Comparison of ENCODE assay signal across 10 mouse cellular contexts in the genomic region with DNA sequence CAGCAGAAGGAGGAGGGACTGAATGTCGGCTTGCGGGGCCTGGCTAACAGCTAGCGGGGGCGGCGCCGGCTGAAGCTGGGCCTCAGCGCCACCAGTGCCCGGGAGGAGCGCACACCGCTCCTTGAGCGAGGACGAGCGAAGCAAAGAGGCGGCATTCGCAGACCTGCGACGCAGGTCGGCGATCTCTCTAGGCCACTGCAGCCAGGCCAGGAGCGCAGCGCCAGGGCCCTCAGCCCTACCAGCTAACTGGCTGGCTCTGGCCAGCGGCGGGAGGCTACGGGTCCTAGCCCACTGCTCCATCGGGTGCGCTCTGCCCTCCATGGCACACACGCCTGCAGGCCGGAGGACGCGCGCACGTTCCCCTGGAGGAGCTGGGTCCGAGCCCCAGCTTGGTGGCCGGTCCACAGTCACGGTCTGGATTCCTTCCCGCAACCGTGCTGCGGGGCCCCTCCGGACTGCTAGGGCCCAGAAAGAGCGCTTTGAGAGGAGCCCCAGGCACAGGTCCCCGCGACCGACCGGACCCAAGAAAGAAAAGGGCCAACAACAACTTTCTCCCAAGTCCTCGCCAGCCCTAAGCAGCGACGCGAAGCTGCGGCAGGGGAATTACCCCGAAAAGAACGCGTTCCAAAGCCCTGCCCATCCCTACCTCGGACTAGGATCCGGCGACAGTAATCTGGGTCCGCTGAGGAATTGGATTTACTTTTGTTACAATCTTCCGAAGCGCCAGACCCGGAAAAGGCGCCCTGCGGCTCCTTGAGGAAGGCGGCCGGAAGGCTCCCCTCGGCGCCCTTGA. TPM values are rescaled to one million over a fixed set of nuclear protein-coding genes. Genes with fewer than 3 reads are reported as not detected.
DNase-seq lines count a peak whose midpoint lies in the region; ATAC-seq lines count a peak whose summit lies in the region.
"Had no signal": no experiment of that assay in that cellular context is flagged by ENCODE, and none has a peak within 500 bp of the region (broad histone marks: within the 10 kb centered on the region; RNA-seq: fewer than 3 reads in every experiment).

No protein-coding gene starts in this region.

- peaks cover 24% of the 10 kb centered on the region for H3K4me1 ChIP-seq in heart, embryonic 11.5 days (ENCODE audit: control insufficient read depth, insufficient read depth, low read length)
- H3K4me1 ChIP-seq in brown adipose tissue, adult 24 weeks (ENCODE audit: control insufficient read depth, insufficient read depth, insufficient read length, low read length) = peaks cover 7% of the 10 kb centered on the region; the same call in 1 of the 2 replicates
- peaks cover 9% of the 10 kb centered on the region for H3K4me1 ChIP-seq in hindbrain, embryonic 11.5 days (replicated peaks; ENCODE audit: control insufficient read depth, insufficient read depth, low read length)
- peaks cover 39% of the 10 kb centered on the region for H3K4me1 ChIP-seq in midbrain, embryonic 13.5 days (replicated peaks)

- H3K27me3 ChIP-seq in heart, embryonic 11.5 days (ENCODE audit: control insufficient read depth, insufficient read depth, low read length) = peaks cover 99% of the 10 kb centered on the region
- peaks cover 98% of the 10 kb centered on the region for H3K27me3 ChIP-seq in hindbrain, embryonic 11.5 days (ENCODE audit: control insufficient read depth, insufficient read depth, low read length)
- H3K27me3 ChIP-seq in midbrain, embryonic 13.5 days = peaks cover 98% of the 10 kb centered on the region

- peak overlapping the region; percentile 67 for H3K4me2 ChIP-seq in heart, embryonic 11.5 days
- H3K4me2 ChIP-seq in hindbrain, embryonic 11.5 days (replicated peaks; ENCODE audit: low read depth, low read length) = 0 out of 2 replicates have a peak overlapping the region, but pooled peaks have one; percentile 18
- peak overlapping the region; percentile 39 for H3K4me2 ChIP-seq in midbrain, embryonic 13.5 days (replicated peaks)

- ATAC-seq in heart, embryonic 11.5 days (replicated peaks; ENCODE audit: insufficient number of reproducible peaks, low FRiP score, low TSS enrichment) = no peak
- no peak for ATAC-seq in hindbrain, embryonic 11.5 days (ENCODE audit: low FRiP score)
- no peak for ATAC-seq in midbrain, embryonic 13.5 days

- no peaks in the 10 kb centered on the region for H3K9me3 ChIP-seq in heart, embryonic 11.5 days (replicated peaks; ENCODE audit: control insufficient read depth, low read length)
- no peaks in the 10 kb centered on the region for H3K9me3 ChIP-seq in hindbrain, embryonic 11.5 days (ENCODE audit: control insufficient read depth, low read length)
- H3K9me3 ChIP-seq in midbrain, embryonic 13.5 days = no peaks in the 10 kb centered on the region

- 1% methylated on average over 65 of the region's 65 CpGs for WGBS in heart, embryonic 11.5 days (ENCODE audit: insufficient replicate concordance)
- under 1% methylated on average over 65 of the region's 65 CpGs for WGBS in hindbrain, embryonic 11.5 days
- under 1% methylated on average over 65 of the region's 65 CpGs for WGBS in midbrain, embryonic 13.5 days

- no peak overlapping the region for H3K9ac ChIP-seq in heart, embryonic 11.5 days (ENCODE audit: low read depth, low read length)
- H3K9ac ChIP-seq in hindbrain, embryonic 11.5 days (ENCODE audit: low read depth, low read length) = no peak overlapping the region
- H3K9ac ChIP-seq in midbrain, embryonic 13.5 days (replicated peaks) = peak overlapping the region; percentile 44

- no peak for DNase-seq in heart, adult 9 months (ENCODE audit: low spot score in 2 of 2)
- DNase-seq in hindbrain, embryonic 11.5 days (ENCODE audit: low spot score) = peak; percentile 70
- DNase-seq in urinary bladder, postnatal 4 days (ENCODE audit: low spot score in 2 of 2) = no peak
- DNase-seq in layer of hippocampus, postnatal 10 days (ENCODE audit: low spot score in 2 of 2) = no peak
- DNase-seq in layer of hippocampus, postnatal 25 days (ENCODE audit: extremely low spot score in 1 of 2, low spot score in 1 of 2) = no peak

- peak overlapping the region; percentile 38 for H3K4me3 ChIP-seq in heart, embryonic 11.5 days (ENCODE audit: low read depth, low read length)
- peak overlapping the region; percentile 37 for H3K4me3 ChIP-seq in brown adipose tissue, adult 24 weeks (ENCODE audit: insufficient read depth, low read depth, low read length)
- no peak overlapping the region for H3K4me3 ChIP-seq in hindbrain, embryonic 11.5 days (ENCODE audit: low read depth, low read length)
- peak overlapping the region; percentile 31 for H3K4me3 ChIP-seq in midbrain, embryonic 13.5 days (replicated peaks)

- H3K36me3 ChIP-seq in heart, embryonic 11.5 days (ENCODE audit: control insufficient read depth, insufficient read depth, low read length) = no peaks in the 10 kb centered on the region
- no peaks in the 10 kb centered on the region for H3K36me3 ChIP-seq in hindbrain, embryonic 11.5 days (ENCODE audit: control insufficient read depth, insufficient read depth, low read length)
- H3K36me3 ChIP-seq in midbrain, embryonic 13.5 days = no peaks in the 10 kb centered on the region
- H3K36me3 ChIP-seq: G1E had no signal

- H3K27ac ChIP-seq in heart, embryonic 11.5 days (ENCODE audit: low read depth, low read length) = no peak overlapping the region
- no peak overlapping the region for H3K27ac ChIP-seq in brown adipose tissue, adult 24 weeks (replicated peaks; ENCODE audit: low read depth, low read length)
- H3K27ac ChIP-seq in hindbrain, embryonic 11.5 days (ENCODE audit: low read depth, low read length) = no peak overlapping the region
- 0 out of 2 replicates have a peak overlapping the region, but pooled peaks have one; percentile 44 for H3K27ac ChIP-seq in midbrain, embryonic 13.5 days

RNA-seq across cellular contexts. Expression of gene Vax1, which starts 0.5 kb away (rescaled TPM):
- polyA plus RNA-seq in heart, embryonic 11.5 days (2014; fragmentation: Nextera tagmentation; extraction: Ambion mirVana) = not detected in 2 replicates
- polyA plus RNA-seq in brown adipose tissue, adult 24 weeks (2012; ENCODE audit: insufficient read depth, insufficient read length, missing spikeins) = not detected in 2 replicates
- 0.14 TPM in 1 of 2 replicates, not detected in the other for polyA plus RNA-seq in hindbrain, embryonic 11.5 days (2014; fragmentation: Nextera tagmentation; extraction: Ambion mirVana)
- 0.32 and 0.40 TPM in 2 replicates for polyA plus RNA-seq in midbrain, embryonic 13.5 days (2015; fragmentation: Nextera tagmentation; extraction: Ambion mirVana)
- 1 to 10 TPM; 1.7 to 2.9 TPM for total RNA-seq in layer of hippocampus, postnatal 10 days (2021)
- total RNA-seq in layer of hippocampus, postnatal 25 days (2021) = 1 to 10 TPM in 1 of 2 experiments, under 1 TPM in 1; 0.85 to 1.3 TPM
- total RNA-seq: G1E; heart, adult 18-20 months had no signal
- polyA plus RNA-seq: G1E had no signal

RNA-seq across cellular contexts. Expression of gene Kcnk18, which starts 49.7 kb away (rescaled TPM):
- not detected in 2 replicates for polyA plus RNA-seq in heart, embryonic 11.5 days (2014; fragmentation: Nextera tagmentation; extraction: Ambion mirVana)
- not detected in 2 replicates for polyA plus RNA-seq in brown adipose tissue, adult 24 weeks (2012; ENCODE audit: insufficient read depth, insufficient read length, missing spikeins)
- not detected in 2 replicates for polyA plus RNA-seq in hindbrain, embryonic 11.5 days (2014; fragmentation: Nextera tagmentation; extraction: Ambion mirVana)
- polyA plus RNA-seq in midbrain, embryonic 13.5 days (2015; fragmentation: Nextera tagmentation; extraction: Ambion mirVana) = not detected in 2 replicates
- not detected for total RNA-seq in layer of hippocampus, postnatal 10 days (2021)
- total RNA-seq in layer of hippocampus, postnatal 25 days (2021) = not detected
- total RNA-seq: heart, adult 18-20 months had no signal
- polyA plus RNA-seq: G1E had no signal
